Mouse (Mus musculus): ENCODE measurements around the gene Slc10a7. TPM values are rescaled to one million over a fixed set of nuclear protein-coding genes. Genes with fewer than 3 reads are reported as not detected.

Gene Slc10a7
- polyA plus RNA-seq, 1 experiment = 4.7 TPM

- TF ChIP-seq POLR2A (IDR thresholded peaks at IDR 0.05; ENCODE audit: borderline replicate concordance, control insufficient read depth, low read depth, low read length) (no peak), CTCF (IDR thresholded peaks at IDR 0.05; ENCODE audit: control insufficient read depth, insufficient read depth, low read length) (no peak)
- Histone ChIP-seq H3K4me3 (replicated peaks; ENCODE audit: control insufficient read depth, low read depth, low read length) (no peak overlapping the region), H3K27ac (ENCODE audit: control insufficient read depth, insufficient read depth, low read depth, low read length, poor library complexity) (no peak overlapping the region), H3K4me1 (ENCODE audit: control insufficient read depth, insufficient read depth, low read length) (no peaks in the 10 kb centered on the region)
- 93% methylated on average over 7 of the region's 7 CpGs for WGBS
Measured at GRCm38 (mm10) chr8:78670241-78670640, 161.1 kb downstream of the Slc10a7 start.

GRCm38 (mm10) chr8:78678541-78679219 is 169.5 kb downstream of the Slc10a7 start:
- H3K4me3 ChIP-seq (replicated peaks; ENCODE audit: control insufficient read depth, low read depth, low read length) = no peak overlapping the region
- no peaks in the 10 kb centered on the region for H3K4me1 ChIP-seq (ENCODE audit: control insufficient read depth, insufficient read depth, low read length)
- 85% methylated on average over 10 of the region's 10 CpGs for WGBS
- no peak overlapping the region for H3K27ac ChIP-seq (ENCODE audit: control insufficient read depth, insufficient read depth, low read depth, low read length, poor library complexity)
- TF ChIP-seq CTCF (IDR thresholded peaks at IDR 0.05; ENCODE audit: control insufficient read depth, insufficient read depth, low read length) (no peak), POLR2A (IDR thresholded peaks at IDR 0.05; ENCODE audit: borderline replicate concordance, control insufficient read depth, low read depth, low read length) (no peak)

- TF ChIP-seq POLR2A (IDR thresholded peaks at IDR 0.05; ENCODE audit: borderline replicate concordance, control insufficient read depth, low read depth, low read length) (no peak), CTCF (IDR thresholded peaks at IDR 0.05; ENCODE audit: control insufficient read depth, insufficient read depth, low read length) (no peak)
- H3K4me1 ChIP-seq (ENCODE audit: control insufficient read depth, insufficient read depth, low read length) = no peaks in the 10 kb centered on the region
- 94% methylated on average over 10 of the region's 10 CpGs for WGBS
- no peak overlapping the region for H3K4me3 ChIP-seq (replicated peaks; ENCODE audit: control insufficient read depth, low read depth, low read length)
- no peak overlapping the region for H3K27ac ChIP-seq (ENCODE audit: control insufficient read depth, insufficient read depth, low read depth, low read length, poor library complexity)
Measured at GRCm38 (mm10) chr8:78690795-78691194, 181.6 kb downstream of the Slc10a7 start.

GRCm38 (mm10) chr8:78698331-78698741 is 189.2 kb downstream of the Slc10a7 start:
- TF ChIP-seq CTCF (IDR thresholded peaks at IDR 0.05; ENCODE audit: control insufficient read depth, insufficient read depth, low read length) (no peak), POLR2A (IDR thresholded peaks at IDR 0.05; ENCODE audit: borderline replicate concordance, control insufficient read depth, low read depth, low read length) (no peak)
- WGBS = 94% methylated on average over 14 of the region's 14 CpGs
- H3K4me3 ChIP-seq (replicated peaks; ENCODE audit: control insufficient read depth, low read depth, low read length) = no peak overlapping the region
- no peaks in the 10 kb centered on the region for H3K4me1 ChIP-seq (ENCODE audit: control insufficient read depth, insufficient read depth, low read length)
- H3K27ac ChIP-seq (ENCODE audit: control insufficient read depth, insufficient read depth, low read depth, low read length, poor library complexity) = no peak overlapping the region

GRCm38 (mm10) chr8:78703068-78703820 is 194.1 kb downstream of the Slc10a7 start:
- Histone ChIP-seq H3K4me1 (ENCODE audit: control insufficient read depth, insufficient read depth, low read length) (no peaks in the 10 kb centered on the region), H3K27ac (ENCODE audit: control insufficient read depth, insufficient read depth, low read depth, low read length, poor library complexity) (no peak overlapping the region), H3K4me3 (replicated peaks; ENCODE audit: control insufficient read depth, low read depth, low read length) (no peak overlapping the region)
- 87% methylated on average over 11 of the region's 11 CpGs for WGBS
- TF ChIP-seq POLR2A (IDR thresholded peaks at IDR 0.05; ENCODE audit: borderline replicate concordance, control insufficient read depth, low read depth, low read length) (no peak), CTCF (IDR thresholded peaks at IDR 0.05; ENCODE audit: control insufficient read depth, insufficient read depth, low read length) (no peak)

- TF ChIP-seq CTCF (IDR thresholded peaks at IDR 0.05; ENCODE audit: control insufficient read depth, insufficient read depth, low read length) (no peak), POLR2A (IDR thresholded peaks at IDR 0.05; ENCODE audit: borderline replicate concordance, control insufficient read depth, low read depth, low read length) (no peak)
- Histone ChIP-seq H3K4me1 (ENCODE audit: control insufficient read depth, insufficient read depth, low read length) (no peaks in the 10 kb centered on the region), H3K27ac (ENCODE audit: control insufficient read depth, insufficient read depth, low read depth, low read length, poor library complexity) (no peak overlapping the region), H3K4me3 (replicated peaks; ENCODE audit: control insufficient read depth, low read depth, low read length) (no peak overlapping the region)
- WGBS = 82% methylated on average over 9 of the region's 9 CpGs
Measured at GRCm38 (mm10) chr8:78705980-78706379, 196.8 kb downstream of the Slc10a7 start.

- no peak overlapping the region for H3K4me3 ChIP-seq (replicated peaks; ENCODE audit: control insufficient read depth, low read depth, low read length)
- TF ChIP-seq POLR2A (IDR thresholded peaks at IDR 0.05; ENCODE audit: borderline replicate concordance, control insufficient read depth, low read depth, low read length) (no peak), CTCF (IDR thresholded peaks at IDR 0.05; ENCODE audit: control insufficient read depth, insufficient read depth, low read length) (no peak)
- no peak overlapping the region for H3K27ac ChIP-seq (ENCODE audit: control insufficient read depth, insufficient read depth, low read depth, low read length, poor library complexity)
- H3K4me1 ChIP-seq (ENCODE audit: control insufficient read depth, insufficient read depth, low read length) = no peaks in the 10 kb centered on the region
- 87% methylated on average over 11 of the region's 11 CpGs for WGBS
Measured at GRCm38 (mm10) chr8:78709948-78710644, 200.9 kb downstream of the Slc10a7 start.

- no peaks in the 10 kb centered on the region for H3K4me1 ChIP-seq (ENCODE audit: control insufficient read depth, insufficient read depth, low read length)
- WGBS = 14% methylated on average over 10 of the region's 10 CpGs
- TF ChIP-seq CTCF (IDR thresholded peaks at IDR 0.05; ENCODE audit: control insufficient read depth, insufficient read depth, low read length) = no peak
- no peak for TF ChIP-seq POLR2A (IDR thresholded peaks at IDR 0.05; ENCODE audit: borderline replicate concordance, control insufficient read depth, low read depth, low read length)
- no peak overlapping the region for H3K4me3 ChIP-seq (replicated peaks; ENCODE audit: control insufficient read depth, low read depth, low read length)
- no peak overlapping the region for H3K27ac ChIP-seq (ENCODE audit: control insufficient read depth, insufficient read depth, low read depth, low read length, poor library complexity)
Measured at GRCm38 (mm10) chr8:78710961-78711360, 201.8 kb downstream of the Slc10a7 start.
